19 mouse cellular contexts compared by ENCODE assay signal in the genomic region with DNA sequence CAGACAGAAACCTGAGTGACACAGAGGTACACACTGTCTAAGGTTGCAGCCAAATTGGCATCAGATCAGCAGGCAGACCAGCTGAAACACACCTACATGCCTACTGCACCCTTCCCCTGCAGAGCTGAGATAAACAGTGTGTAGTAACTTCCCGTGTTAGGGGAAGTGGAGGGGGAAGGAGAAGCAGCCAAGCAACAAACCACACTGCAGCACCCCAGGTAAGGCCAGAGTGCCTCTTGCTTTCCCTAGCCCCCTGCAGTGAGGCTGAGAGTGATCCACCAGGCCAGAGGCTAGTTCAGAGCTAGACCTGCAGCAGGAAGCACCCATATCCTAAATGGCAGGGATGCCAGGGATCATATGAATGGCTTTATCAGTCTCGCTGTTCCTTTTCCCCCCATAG. TPM values are rescaled to one million over a fixed set of nuclear protein-coding genes. Genes with fewer than 3 reads are reported as not detected.
"Had no signal": no experiment of that assay in that cellular context is flagged by ENCODE, and none has a peak within 500 bp of the region (broad histone marks: within the 10 kb centered on the region; RNA-seq: fewer than 3 reads in every experiment).

No protein-coding gene starts in this region.

RNA-seq across cellular contexts. Expression of a gene that starts 7.9 kb away (rescaled TPM):
- total RNA-seq: layer of hippocampus, adult 18-20 months; layer of hippocampus, postnatal 36 days; left cerebral cortex, adult 8-10 months; left cerebral cortex, postnatal 25 days had no signal

RNA-seq across cellular contexts. Expression of a gene that starts 23.7 kb away (rescaled TPM):
- total RNA-seq: layer of hippocampus, adult 18-20 months; layer of hippocampus, postnatal 36 days; left cerebral cortex, adult 8-10 months; left cerebral cortex, postnatal 25 days had no signal
- polyA plus RNA-seq: intestine, embryonic 14.5 days; kidney, postnatal 0 days; limb, embryonic 11.5 days; limb, embryonic 15.5 days; liver, embryonic 12.5 days; liver, embryonic 16.5 days; lung, embryonic 15.5 days; midbrain, embryonic 12.5 days; midbrain, embryonic 16.5 days; neural tube, embryonic 14.5 days; small intestine, adult 2 months; stomach, embryonic 15.5 days; testis, adult 2 months; thymus, adult 2 months; urinary bladder, adult 2 months had no signal
